Mouse (Mus musculus) ES-Bruce4 (cell line): Measurements from ENCODE around the gene Colgalt1.

Experiments
- EP300 ChIP-seq: IDR thresholded peaks from 2 replicates; pipeline ENCODE4 v1.6.1; 2011; ENCODE audit warnings: low read depth, low read length; ENCODE audit not compliant: insufficient read depth
- POLR2A ChIP-seq: IDR thresholded peaks from one replicate; pipeline ENCODE4 v1.8.1; 2011; ENCODE audit warnings: low read length; ENCODE audit not compliant: insufficient read depth

GRCm38 (mm10) chr8:71561401-71561800 is 49.4 kb upstream of the Colgalt1 start:
- TF ChIP-seq EP300 (no peak), POLR2A (no peak)
